Mouse (Mus musculus) urinary bladder, postnatal 25 days (tissue): ENCODE measurements around the gene Evl.
"Not testable (repeated sequence)": the region's sequence is repeated elsewhere in the genome, so short reads cannot be mapped to it uniquely, and the experiment has no call there.

Source experiments
- DNase-seq: peaks from one replicate; pipeline ENCODE4 v3.0.0; 2022; ENCODE audit warnings: low spot score

The Evl gene

DNA sequence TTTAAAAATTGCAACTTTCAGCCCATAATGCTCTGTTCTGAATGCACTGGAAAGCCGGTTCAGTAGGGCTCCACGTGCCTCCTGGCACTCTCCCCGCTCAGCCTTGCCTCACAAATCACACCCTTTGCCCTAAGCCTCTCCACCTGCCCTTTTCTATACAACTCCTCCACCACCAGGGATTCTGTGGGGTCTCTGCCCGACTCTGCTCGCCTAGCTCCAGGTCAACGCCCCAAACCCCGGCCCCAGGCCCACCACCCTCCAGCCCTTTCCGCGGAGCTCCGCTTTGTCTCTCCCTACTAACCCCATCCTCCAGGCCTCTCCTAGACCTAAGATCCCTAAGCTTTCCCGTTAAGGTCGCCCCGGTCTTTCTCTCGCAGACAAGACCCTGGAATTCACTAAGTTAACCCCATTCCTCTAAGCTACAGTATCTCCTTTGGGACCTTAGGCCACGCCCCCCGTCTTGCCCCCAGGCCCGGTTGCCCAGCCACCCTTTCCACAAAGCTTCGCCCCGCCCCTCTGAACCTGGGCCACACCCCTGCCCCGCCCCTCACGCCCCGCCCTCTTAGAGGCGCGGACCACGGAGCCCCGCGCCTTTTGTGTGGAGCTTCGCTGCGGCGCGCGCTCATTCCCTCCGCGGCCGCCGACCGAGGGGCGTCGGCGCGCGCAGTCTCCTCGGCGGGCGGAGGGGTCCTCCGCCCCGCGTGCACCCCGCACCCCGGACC is at the start of gene Evl:
Gene Evl, plus strand, starts transcription at position 601 of the 722 bp plus-strand sequence.
- peak; percentile 77 for DNase-seq

GRCm38 (mm10) chr12:108505846-108506245 is 48.7 kb upstream of the Evl start:
- no peak for DNase-seq

DNA sequence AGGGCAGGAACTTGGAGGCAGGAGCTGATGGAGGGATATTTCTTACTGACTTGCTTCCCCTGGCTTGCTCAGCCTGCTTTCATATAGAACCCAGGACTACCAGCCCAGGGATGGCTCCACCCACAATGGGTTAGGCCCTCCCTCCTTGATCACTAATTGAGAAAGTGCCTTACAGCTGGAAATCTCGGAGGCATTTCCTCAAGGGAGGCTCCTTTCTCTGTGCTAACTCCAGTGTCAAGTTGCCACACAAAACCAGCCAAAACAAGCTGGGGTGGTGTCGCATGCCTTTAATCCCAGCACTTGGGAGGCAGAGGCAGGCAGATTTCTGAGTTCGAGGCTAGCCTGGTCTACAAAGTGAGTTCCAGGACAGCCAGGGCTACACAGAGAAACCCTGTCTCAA is 47.5 kb upstream of the Evl start:
- not testable (repeated sequence) for DNase-seq

DNA sequence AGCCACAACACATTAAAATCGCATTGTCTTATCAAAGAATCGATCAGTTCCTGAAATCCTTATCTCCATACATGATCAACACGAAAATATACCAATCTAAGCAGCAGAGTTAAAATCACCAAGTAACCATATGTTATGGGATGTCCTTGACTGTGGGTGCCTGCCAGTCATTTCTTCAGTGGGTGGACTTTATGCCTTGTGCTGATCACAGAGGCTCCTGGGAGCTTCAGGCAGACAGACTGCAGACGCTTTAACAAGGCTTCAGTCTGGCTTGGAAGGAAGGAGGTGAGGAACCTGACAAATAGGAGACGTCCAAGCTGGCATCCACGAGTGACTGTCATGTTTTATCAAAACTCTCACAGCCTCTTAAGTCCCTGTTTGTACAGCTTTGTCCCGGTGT is 43.9 kb upstream of the Evl start:
- no peak for DNase-seq

- DNase-seq, result no peak
Observed at GRCm38 (mm10) chr12:108511009-108511408, 43.5 kb upstream of the Evl start.

DNA sequence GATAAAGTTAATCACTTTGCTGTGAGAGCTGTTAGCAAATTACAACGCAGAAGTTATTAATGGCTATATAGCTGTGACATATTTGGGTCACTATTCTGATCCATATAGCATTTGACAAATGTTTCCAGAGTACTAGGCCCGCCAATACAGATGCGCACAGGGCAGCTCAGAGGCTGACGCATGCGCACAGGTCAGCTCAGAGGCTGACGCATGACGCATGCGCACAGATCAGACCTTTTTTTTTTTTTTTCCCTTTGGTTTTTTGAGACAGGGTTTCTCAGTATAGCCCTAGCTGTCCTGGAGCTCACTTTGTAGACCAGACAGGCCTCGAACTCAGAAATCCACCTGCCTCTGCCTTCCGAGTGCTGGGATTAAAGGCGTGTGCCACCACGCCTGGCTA is 39.1 kb upstream of the Evl start:
- DNase-seq, result no peak

GRCm38 (mm10) chr12:108519374-108519773 is 35.1 kb upstream of the Evl start:
- no peak for DNase-seq

DNA sequence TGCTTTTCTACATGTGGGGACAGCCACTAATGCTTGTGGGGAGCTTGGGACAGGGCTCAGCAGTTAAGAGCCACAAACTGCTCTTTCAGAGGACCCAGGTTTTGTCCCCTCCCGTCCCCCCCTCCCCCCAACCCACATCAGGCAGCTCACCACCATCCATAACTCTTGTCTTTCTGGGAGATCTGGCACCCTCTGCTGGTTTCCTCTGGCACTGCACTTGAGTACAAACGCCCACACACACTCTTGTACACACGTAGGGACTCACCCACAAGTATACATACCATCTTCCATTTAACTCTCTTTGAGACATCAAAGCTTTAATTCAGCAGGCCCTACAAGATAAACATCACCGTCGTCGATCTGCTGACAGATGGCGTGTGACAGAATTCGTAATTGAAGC is 25.3 kb upstream of the Evl start:
- DNase-seq, result no peak

GRCm38 (mm10) chr12:108534484-108534883 is 20.0 kb upstream of the Evl start:
- no peak for DNase-seq

DNA sequence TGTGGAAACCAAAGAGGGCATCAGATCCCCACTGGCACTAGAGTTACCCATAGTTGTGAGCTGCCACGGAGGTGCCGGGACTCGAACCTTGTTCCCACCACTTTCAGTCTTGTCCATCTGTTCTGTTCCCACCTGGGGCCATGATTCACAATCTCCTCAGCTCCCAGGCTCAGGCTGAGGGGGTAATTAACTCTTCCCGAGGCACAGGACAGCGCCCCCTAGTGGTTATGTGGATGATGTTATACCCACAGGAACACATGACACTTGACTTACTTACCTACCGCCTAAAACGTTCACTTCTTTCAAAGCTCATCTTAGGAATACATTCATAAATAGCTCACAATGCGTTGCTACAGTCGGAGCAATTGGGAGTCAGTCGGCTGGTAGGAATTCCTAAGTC is 18.1 kb upstream of the Evl start:
- no peak for DNase-seq

- no peak for DNase-seq
Observed at GRCm38 (mm10) chr12:108541088-108541487, 13.4 kb upstream of the Evl start.

GRCm38 (mm10) chr12:108546508-108547153 is 7.9 kb upstream of the Evl start:
- no peak for DNase-seq

DNA sequence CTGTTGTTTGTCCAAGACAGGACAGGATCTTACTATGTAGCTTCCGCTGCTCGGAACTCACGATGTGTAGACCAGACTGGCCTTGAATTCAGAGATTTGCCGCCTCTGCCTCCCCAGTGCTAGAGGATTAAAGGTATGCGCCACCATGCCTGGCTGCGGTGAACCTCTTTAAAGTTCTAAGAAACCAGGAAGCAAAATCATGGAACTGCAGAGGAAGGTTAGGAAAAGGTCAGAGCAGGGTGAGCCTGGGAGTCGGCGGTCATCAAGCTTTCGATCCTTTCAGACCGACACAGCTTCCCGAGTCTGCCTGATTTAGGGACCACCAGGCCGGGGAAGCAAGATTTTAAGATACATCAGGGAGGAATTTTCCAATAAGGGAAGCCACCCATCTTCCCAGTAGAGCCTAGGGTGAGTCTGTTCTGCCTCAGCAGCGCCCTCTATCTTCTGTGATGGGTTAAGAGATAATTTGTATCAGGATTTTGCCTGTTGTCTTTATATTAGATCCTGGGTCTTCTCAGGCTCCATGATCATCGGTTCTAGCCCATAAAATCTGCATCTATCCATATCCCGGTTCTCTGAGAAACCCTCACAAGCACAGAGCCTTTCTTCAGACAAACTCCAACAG is 7.2 kb upstream of the Evl start:
- no peak for DNase-seq

GRCm38 (mm10) chr12:108551731-108552130 is 2.8 kb upstream of the Evl start:
- DNase-seq, result no peak

DNA sequence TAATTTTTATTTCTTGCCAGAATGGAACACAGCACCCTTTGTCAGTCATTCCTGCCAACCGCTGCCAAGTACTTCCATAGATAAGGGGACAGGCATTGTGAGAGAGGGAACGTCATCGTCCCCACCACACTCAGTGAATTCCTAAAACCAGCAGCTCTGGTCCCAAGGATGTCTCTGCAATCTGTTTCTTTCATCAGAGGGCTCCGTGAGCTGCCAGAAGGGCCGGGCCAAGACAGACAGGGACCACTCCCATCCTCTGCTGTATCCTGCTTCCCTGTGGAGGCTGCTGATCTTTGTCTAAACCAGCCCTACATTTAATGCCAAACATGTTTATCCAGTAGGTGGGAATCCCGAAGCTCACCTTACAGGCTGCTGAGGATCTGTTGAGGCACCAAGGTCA is 1.4 kb upstream of the Evl start:
- DNase-seq, result no peak

GRCm38 (mm10) chr12:108554861-108555556 is 489 bp downstream of the Evl start:
- peak; percentile 35 for DNase-seq

- no peak for DNase-seq
Observed at GRCm38 (mm10) chr12:108558194-108558593, 3.7 kb downstream of the Evl start.

DNA sequence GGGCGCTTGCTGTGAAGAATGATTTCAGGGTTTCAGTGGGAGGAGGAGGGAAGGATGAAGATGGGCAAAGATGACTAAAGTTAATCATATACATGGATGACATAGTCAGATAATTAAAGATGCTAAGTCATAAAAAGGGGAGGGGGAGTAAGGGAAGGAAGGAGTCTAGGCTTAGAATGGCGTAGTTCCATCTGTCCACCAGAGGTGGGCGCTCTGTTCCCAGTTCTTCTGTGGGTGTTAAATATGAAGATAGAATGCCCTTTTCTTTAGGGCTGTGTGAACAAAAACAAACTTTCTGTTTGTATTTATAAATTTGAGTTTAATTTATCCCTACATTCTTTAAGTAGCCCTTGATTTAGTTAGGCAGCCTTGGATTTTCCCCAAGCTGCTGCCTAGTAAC is 8.7 kb downstream of the Evl start:
- DNase-seq, result no peak

DNA sequence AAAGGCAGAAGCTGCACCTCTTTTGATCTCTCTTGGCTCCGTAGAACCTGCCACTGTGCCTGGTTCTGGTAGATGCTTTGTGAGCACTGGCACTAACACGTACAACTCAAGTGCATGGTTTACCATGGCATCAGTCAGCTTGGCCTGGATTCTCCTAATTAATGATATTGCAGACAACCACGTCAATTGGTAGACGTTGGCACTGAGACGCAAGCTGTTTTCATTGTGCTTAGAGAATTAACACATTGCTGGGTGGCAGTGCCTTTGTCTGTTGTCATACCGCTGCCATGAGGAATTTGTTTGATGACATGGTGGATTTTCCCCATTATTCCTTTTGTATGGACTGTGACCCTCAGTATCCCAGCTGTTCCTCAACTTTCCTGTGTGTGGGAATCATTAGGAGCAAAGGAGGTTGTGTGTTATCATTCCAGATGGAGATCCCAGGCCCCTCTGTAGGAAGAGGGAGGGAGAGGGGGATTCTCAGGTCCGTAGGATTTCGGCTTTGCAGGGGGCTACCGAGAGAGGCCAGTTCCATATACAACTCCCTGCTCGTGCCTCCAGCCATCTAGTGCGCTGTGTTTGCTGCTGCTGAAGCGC is 10.5 kb downstream of the Evl start:
- DNase-seq, result no peak

DNA sequence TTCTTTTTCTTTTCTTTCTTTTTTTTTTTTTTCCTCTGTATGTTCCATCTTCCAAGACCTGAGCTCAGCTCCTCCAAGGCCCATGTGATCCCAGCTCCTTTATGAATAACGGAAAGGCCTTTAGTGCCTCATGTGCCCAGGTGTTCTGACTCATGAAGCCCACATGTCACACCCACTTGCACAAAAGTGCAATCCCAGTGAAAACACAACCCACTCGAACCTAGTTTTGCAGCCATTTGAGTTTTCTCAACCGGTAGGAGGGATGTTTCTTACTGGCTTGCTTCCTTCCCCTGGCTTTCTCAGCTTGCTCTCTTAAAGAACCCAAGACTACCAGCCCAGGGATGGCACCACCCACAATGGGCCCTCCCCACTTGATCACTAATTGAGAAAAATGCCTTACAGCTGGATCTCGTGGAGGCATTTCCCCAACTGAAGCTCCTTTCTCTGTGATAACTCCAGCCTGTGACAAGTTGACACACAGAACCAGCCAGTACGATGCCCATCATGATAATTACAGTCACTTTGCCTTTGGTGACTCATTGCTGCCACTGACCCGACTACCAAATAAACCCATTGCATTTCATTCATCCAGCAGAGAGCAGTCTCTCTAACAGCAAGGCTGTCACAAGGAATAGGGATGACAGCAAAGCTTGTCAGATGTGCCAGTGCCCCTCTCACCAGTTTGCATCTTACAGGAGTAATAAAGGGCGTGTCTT is 24.8 kb downstream of the Evl start:
- DNase-seq, result no peak

- DNase-seq, result no peak
Observed at GRCm38 (mm10) chr12:108583775-108584174, 29.3 kb downstream of the Evl start.

DNA sequence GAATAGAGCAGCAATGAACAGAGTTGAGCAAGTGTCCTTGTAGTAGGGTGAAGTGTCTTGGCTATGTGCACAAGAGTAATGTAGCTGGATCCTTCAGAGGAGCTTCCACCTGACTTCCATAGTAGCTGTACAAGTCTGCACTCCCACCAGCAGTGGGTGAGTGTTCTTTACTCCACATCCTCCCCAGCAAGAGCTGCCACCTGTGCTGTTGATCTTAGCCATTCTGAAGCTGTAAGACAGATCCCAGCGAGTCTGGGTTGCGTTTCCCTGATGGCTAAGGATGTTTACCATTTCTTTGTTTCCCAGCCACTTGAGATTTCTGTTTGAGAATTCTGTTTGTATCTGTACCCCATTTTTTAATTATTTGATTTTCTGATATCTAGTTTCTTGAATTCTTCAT is 35.6 kb downstream of the Evl start:
- DNase-seq, result no peak
